Mouse (Mus musculus): ENCODE measurements around the gene Brca2.

DNA sequence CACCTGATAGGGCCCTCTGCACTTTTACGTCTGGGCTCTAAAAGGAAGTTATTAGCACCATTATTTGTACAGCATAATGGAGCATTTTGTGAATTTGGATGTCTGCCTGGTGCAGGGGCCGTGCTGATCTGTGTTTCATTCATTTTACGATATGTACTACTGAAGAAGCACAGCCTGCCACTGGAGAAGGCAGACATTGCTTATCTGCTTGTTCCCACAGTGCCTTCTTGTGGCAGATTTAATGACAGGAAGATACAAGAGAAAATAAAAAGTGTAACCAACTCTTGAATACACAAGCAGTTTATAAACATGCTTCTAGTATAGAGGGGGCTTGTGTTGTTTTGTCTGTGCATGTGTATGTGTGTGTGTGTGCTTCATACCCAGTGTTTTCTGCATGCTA, 29.2 kb downstream of the Brca2 start:
- TF ChIP-seq POLR2A (IDR thresholded peaks at IDR 0.05; ENCODE audit: low read depth, low read length) = no peak
- TF ChIP-seq CTCF (conservative IDR thresholded peaks at IDR 0.05; ENCODE audit: insufficient read depth, insufficient read length, low read depth, low read length) = 0 out of 2 replicates have a peak, but pooled peaks have one; percentile 14

Data from kidney, adult 2 months (tissue).